Mouse (Mus musculus) kidney, embryonic 16.5 days (tissue): Measurements from ENCODE around the gene Dact3. TPM values are rescaled to one million over a fixed set of nuclear protein-coding genes. Genes with fewer than 3 reads are reported as not detected.

Experiments
- ATAC-seq: fragments of 200-750 bp; cut with Nextera tagmentation; 2 replicates; pipeline ENCODE4 v1.8.0; 2017; ENCODE audit warnings: moderate TSS enrichment; ENCODE audit not compliant: low FRiP score, low TSS enrichment
- H3K27ac ChIP-seq: fragments of 300-500 bp; sonication (generic); 2 replicates; pipeline ENCODE4 v1.5.1; 2014; ENCODE audit warnings: low read length
- H3K27me3 ChIP-seq: fragments of 300-500 bp; sonication (generic); 2 replicates; pipeline ENCODE4 v1.6.1; 2014; ENCODE audit warnings: low read length, control low read depth, mixed read lengths; ENCODE audit not compliant: insufficient read depth
- H3K36me3 ChIP-seq: fragments of 300-500 bp; sonication (generic); 2 replicates; pipeline ENCODE4 v1.6.1; 2014; ENCODE audit warnings: low read length, control low read depth, mixed read lengths; ENCODE audit not compliant: insufficient read depth
- H3K4me1 ChIP-seq: fragments of 300-500 bp; sonication (generic); 2 replicates; pipeline ENCODE4 v1.6.1; 2014; ENCODE audit warnings: low read length, control low read depth, mixed read lengths; ENCODE audit not compliant: insufficient read depth
- H3K4me2 ChIP-seq: fragments of 300-500 bp; sonication (generic); replicated peaks from 2 replicates; pipeline ENCODE4 v1.6.1; 2014; ENCODE audit warnings: low read depth, low read length
- H3K4me3 ChIP-seq: fragments of 300-500 bp; sonication (generic); 2 replicates; pipeline ENCODE4 v1.5.1; 2014; ENCODE audit warnings: mild to moderate bottlenecking, low read length
- H3K9ac ChIP-seq: fragments of 300-500 bp; sonication (generic); replicated peaks from 2 replicates; pipeline ENCODE4 v1.6.1; 2014; ENCODE audit warnings: low read length
- H3K9me3 ChIP-seq: fragments of 300-500 bp; sonication (generic); 2 replicates; pipeline ENCODE4 v1.6.1; 2016; ENCODE audit warnings: low read length, control low read depth
- WGBS: fragments of 180-500 bp; shearing (Covaris S2); extraction: QIAGEN DNeasy Blood & Tissue Kit; methylation state at CpG from one replicate; pipeline ENCODE4 v1.1.7; 2014; 5-methylcytosine and 5-hydroxymethylcytosine counted together
- polyA plus RNA-seq: library from polyadenylated mRNA; unstranded; fragments of >200 nt; fragmentation: Nextera tagmentation; extraction: Ambion mirVana; gene quantifications from 2 replicates; pipeline ENCODE4 v1.2.1, GENCODE M21; 2015

The Dact3 gene
- polyA plus RNA-seq, 1 experiment from 2014 or later, result 2.1 TPM

DNA sequence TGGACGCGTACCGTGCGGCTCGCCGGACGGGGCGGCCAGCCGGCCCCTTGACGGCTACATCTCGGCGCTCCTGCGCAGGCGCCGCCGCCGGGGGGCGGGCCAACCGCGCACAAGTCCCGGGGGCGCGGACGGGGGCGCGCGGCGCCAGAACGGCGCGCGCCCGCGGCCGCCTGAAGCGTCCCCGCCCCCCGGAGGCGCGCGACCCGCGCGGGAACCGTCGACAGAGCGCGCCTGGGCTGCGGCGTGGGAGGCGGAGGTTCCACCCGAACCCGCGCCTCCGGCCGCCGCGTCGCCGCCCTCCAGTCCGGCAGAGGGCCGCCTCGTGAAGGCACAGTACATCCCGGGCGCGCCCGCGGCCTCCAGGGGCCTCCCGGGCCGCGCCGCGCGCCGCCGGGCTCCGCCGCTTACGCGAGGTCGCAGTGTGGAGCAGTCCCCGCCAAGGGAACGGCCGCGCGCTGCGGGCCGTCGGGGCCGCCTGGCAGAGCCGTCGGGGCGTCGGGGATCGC lies 10.2 kb downstream of the Dact3 start:
- H3K27me3 ChIP-seq, result peaks cover 21% of the 10 kb centered on the region
- peaks cover 7% of the 10 kb centered on the region for H3K4me1 ChIP-seq
- H3K9ac ChIP-seq, result 0 out of 2 replicates have a peak overlapping the region, but pooled peaks have one; percentile 16
- peak; percentile 31; the same call in 1 of the 2 replicates for ATAC-seq
- peaks cover 34% of the 10 kb centered on the region for H3K36me3 ChIP-seq
- H3K9me3 ChIP-seq, result peaks cover 19% of the 10 kb centered on the region
- no peak overlapping the region for H3K27ac ChIP-seq
- H3K4me2 ChIP-seq, result peak overlapping the region; percentile 45
- H3K4me3 ChIP-seq, result peak overlapping the region; percentile 39
- WGBS, result 27% methylated on average over 66 of the region's 95 CpGs

DNA sequence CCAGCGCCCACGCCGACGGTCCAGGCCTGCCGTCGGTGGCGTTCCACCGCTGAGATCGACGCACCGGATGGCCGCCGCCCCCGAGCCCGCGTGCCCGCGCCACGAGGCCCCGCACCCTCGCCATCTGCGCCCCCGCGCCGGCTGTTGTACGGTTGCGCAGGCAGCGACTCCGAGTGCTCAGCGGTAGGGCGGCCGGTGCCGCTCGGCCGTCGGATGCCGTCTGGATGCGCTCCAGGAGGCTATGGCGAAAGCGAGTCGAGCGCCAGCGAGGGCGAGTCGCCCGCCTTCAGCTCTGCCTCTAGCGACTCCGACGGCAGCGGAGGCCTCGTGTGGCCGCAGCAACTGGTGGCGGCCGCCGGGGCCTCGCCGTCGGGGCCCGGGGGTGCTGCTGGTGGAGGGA lies 10.8 kb downstream of the Dact3 start:
- H3K27me3 ChIP-seq, result peaks cover 21% of the 10 kb centered on the region
- WGBS, result 49% methylated on average over 58 of the region's 59 CpGs
- peak overlapping the region; percentile 39; the same call in 1 of the 2 replicates for H3K4me3 ChIP-seq
- H3K9me3 ChIP-seq, result peaks cover 19% of the 10 kb centered on the region
- no peak for ATAC-seq
- peak overlapping the region; percentile 45; the same call in 1 of the 2 replicates for H3K4me2 ChIP-seq
- peaks cover 7% of the 10 kb centered on the region for H3K4me1 ChIP-seq
- H3K9ac ChIP-seq, result no peak overlapping the region
- peaks cover 34% of the 10 kb centered on the region for H3K36me3 ChIP-seq
- H3K27ac ChIP-seq, result no peak overlapping the region

DNA sequence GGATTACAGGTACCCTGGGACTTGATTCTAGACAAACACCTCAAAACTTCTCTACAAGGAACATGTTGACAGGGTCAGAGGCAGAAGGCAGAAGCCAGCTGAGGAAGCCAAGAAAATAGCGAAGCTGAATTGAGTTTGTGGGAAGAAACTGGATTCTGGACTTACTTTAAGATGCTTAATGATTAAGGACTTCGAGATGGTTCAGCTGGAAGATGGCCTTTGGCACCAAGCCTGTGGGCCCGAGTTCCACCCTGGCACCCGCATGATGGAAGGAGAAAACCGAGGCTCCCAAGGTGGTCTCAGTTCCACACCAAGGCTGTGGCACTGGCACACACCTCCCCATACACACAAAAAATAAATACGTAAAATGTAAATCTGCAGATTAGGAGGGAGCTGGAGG lies 15.4 kb downstream of the Dact3 start:
- Histone ChIP-seq H3K9me3 (peaks cover 10% of the 10 kb centered on the region), H3K9ac (peak overlapping the region; percentile 53; the same call in 1 of the 2 replicates)
- 26% methylated on average over 6 of the region's 6 CpGs for WGBS

DNA sequence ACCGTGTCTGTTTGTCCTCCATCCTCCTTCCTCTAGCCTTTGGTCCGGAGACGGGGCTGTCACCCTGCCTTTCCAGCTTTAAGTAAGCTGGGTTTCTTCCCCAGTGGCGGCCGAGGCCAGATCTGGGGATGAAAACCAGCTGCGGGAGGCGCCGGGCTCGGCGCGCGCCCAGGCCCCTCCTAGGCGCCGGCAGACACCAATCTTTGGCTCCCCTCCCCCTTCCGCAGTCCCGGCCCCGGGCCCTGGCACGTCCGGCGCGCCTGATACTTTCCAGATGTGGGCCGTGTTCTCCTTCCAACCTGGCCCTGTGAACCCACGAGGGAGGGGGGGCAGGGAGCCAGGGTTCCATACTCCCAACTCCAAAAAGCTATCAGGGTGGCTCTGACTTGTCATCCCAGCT lies 15.8 kb downstream of the Dact3 start:
- Histone ChIP-seq H3K27me3 (peaks cover 20% of the 10 kb centered on the region), H3K9me3 (peaks cover 6% of the 10 kb centered on the region), H3K36me3 (peaks cover 5% of the 10 kb centered on the region), H3K27ac (peak overlapping the region; percentile 93), H3K4me3 (peak overlapping the region; percentile 49), H3K4me2 (peak overlapping the region; percentile 82), H3K4me1 (peaks cover 38% of the 10 kb centered on the region), H3K9ac (peak overlapping the region; percentile 53; the same call in 1 of the 2 replicates)
- WGBS, result 1% methylated on average over 23 of the region's 23 CpGs
- peak; percentile 81 for ATAC-seq

More for the DNA sequence above, 15.4 kb downstream of the Dact3 start:
- Histone ChIP-seq H3K4me1 (peaks cover 37% of the 10 kb centered on the region), H3K36me3 (peaks cover 10% of the 10 kb centered on the region), H3K4me3 (peak overlapping the region; percentile 49; the same call in 1 of the 2 replicates), H3K27ac (peak overlapping the region; percentile 93), H3K4me2 (peak overlapping the region; percentile 82), H3K27me3 (peaks cover 23% of the 10 kb centered on the region)
- ATAC-seq, result no peak

DNA sequence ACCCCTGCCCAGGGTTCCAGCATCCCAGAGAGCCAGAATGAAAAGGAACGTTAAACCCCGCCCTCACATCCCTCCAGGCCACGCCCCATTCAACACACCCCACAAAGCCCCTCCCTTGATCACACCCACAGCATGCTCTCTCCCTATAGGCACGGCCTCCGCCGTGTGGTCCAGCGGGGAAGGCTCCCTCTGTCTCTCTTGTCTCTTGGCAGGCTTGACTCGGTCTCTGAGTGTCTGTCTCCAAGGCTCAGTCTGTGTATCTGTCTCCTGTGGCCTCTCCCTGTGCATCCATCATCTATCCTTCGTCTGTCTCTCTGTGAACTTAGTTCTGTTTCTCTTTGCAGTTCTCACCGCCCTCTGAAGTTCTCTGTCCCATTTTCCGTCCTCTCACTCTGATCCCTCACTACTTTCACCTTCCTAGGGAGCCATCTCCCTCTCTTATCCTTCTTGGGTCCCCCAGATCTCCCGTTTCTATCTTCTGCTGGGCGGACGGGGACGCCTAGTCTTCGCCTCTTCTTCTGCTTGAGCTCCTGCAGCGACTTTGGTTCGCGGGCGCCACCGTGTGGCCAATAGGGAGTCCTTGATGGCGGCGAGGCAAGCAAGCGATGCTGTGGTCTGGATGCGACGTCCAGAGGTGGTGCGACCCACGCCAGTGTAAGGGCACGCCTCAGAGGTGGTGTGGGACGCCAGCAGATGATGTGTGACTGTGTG lies 16.7 kb downstream of the Dact3 start, which contains the start of gene Gng8:
Gene Gng8, plus strand, starts transcription at position 146 of the 711 bp plus-strand sequence.
- H3K4me1 ChIP-seq, result peaks cover 38% of the 10 kb centered on the region
- H3K36me3 ChIP-seq, result no peaks in the 10 kb centered on the region
- H3K4me3 ChIP-seq, result peak within 1 kb of the TSS; percentile 49
- H3K27ac ChIP-seq, result peak within 1 kb of the TSS; percentile 93
- peak within 1 kb of the TSS; percentile 65 for H3K9ac ChIP-seq
- ATAC-seq, result peak; percentile 84
- H3K4me2 ChIP-seq, result peak within 1 kb of the TSS; percentile 82
- no peaks in the 10 kb centered on the region for H3K9me3 ChIP-seq
- under 1% methylated on average over 30 of the region's 30 CpGs for WGBS
- H3K27me3 ChIP-seq, result peaks cover 17% of the 10 kb centered on the region

DNA sequence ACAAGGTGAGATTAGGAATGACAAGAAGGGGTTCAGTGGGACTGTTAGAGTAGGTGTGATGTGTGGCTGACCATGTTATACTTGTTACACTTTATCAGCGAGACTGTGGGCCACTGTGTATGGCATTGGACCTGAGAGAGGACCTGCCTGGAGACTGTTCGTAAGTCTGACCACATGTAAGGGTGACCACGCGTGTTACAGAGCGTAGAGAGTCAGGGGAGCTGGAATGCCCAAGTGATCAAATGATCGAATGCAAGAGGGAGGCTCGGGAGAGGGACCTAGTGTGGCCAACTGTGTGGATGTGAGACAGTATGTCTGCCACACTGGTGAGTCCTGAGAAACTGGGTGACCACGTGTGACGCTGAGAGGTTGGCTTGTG lies 17.2 kb downstream of the Dact3 start:
- Histone ChIP-seq H3K27me3 (peaks cover 17% of the 10 kb centered on the region), H3K27ac (no peak overlapping the region; the same call in 1 of the 2 replicates), H3K4me3 (peak overlapping the region; percentile 49), H3K9ac (peak overlapping the region; percentile 65; the same call in 1 of the 2 replicates), H3K4me2 (peak overlapping the region; percentile 82), H3K36me3 (no peaks in the 10 kb centered on the region), H3K4me1 (peaks cover 38% of the 10 kb centered on the region), H3K9me3 (no peaks in the 10 kb centered on the region)
- no peak for ATAC-seq
- 39% methylated on average over 9 of the region's 9 CpGs for WGBS

DNA sequence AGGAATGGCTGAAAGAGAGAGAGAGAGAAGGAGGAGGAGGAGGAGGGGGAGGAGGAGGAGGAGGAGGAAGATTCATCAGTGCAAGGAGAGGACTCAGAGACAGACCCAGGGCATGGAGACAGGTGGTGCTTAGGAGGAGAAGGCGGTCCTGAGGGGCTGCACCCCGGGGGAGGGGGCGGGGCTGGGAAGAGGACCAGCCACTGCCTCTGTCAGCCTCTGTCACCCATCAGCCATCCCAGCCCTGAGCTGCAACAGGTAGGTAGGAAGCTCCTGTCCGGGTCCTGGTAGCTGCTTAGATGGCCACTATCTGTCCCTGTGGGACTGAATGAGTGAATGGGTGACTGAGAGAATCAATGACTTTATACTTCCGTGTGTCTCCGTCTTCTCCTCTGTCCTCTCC lies 18.5 kb downstream of the Dact3 start:
- Histone ChIP-seq H3K4me1 (peaks cover 38% of the 10 kb centered on the region), H3K4me2 (peak overlapping the region; percentile 59), H3K27me3 (peaks cover 17% of the 10 kb centered on the region), H3K9ac (no peak overlapping the region), H3K4me3 (peak overlapping the region; percentile 11; the same call in 1 of the 2 replicates), H3K36me3 (no peaks in the 10 kb centered on the region), H3K9me3 (no peaks in the 10 kb centered on the region), H3K27ac (no peak overlapping the region)
- ATAC-seq, result no peak
- WGBS, result 8% methylated on average over 6 of the region's 6 CpGs

DNA sequence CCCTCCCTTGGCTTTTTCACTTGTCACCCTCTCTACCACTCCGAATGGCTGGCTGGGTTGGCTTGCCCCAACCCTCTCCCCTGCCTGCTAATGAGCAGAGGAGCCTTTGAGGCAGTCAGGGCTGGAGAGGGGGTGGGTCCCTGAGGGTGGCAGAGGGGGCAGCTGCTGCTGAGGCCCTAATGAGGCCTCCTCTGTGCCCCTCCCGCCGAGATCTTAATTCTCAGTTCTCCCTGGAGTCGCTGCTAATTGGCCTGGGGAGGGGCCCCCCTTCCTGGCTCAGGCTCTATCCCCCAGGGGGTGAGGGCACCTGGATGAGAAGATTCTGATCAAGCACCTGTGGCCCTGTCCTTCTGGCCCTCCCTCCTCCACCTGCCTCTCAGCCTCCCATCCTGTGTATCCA lies 19.2 kb downstream of the Dact3 start:
- Histone ChIP-seq H3K4me3 (peak overlapping the region; percentile 24), H3K9ac (no peak overlapping the region), H3K4me1 (peaks cover 38% of the 10 kb centered on the region), H3K36me3 (no peaks in the 10 kb centered on the region), H3K27ac (no peak overlapping the region), H3K27me3 (peaks cover 17% of the 10 kb centered on the region), H3K4me2 (peak overlapping the region; percentile 59), H3K9me3 (no peaks in the 10 kb centered on the region)
- WGBS, result 8% methylated on average over 4 of the region's 4 CpGs
- no peak for ATAC-seq

DNA sequence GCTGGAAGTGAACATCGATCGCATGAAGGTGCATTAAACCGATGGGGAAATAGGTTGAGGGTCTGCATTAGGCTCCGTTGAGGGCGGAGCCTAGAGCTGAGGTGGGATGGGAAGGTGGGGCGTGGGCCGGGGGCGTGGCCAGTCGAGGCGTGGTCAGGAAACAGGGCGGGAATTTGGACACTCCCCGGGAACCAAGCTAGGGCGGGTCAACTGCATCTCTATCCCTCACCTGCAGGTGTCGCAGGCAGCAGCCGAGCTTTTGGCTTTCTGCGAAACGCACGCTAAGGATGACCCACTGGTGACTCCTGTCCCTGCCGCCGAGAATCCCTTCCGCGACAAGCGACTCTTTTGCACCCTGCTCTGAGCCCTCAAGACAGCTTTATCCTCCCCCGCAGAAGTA lies 19.9 kb downstream of the Dact3 start:
- under 1% methylated on average over 24 of the region's 24 CpGs for WGBS
- peaks cover 38% of the 10 kb centered on the region for H3K4me1 ChIP-seq
- H3K27me3 ChIP-seq, result peaks cover 17% of the 10 kb centered on the region
- H3K9me3 ChIP-seq, result no peaks in the 10 kb centered on the region
- no peaks in the 10 kb centered on the region for H3K36me3 ChIP-seq
- peak; percentile 9; the same call in 1 of the 2 replicates for ATAC-seq
- peak overlapping the region; percentile 59 for H3K4me2 ChIP-seq
- peak overlapping the region; percentile 58 for H3K9ac ChIP-seq
- H3K27ac ChIP-seq, result no peak overlapping the region
- H3K4me3 ChIP-seq, result peak overlapping the region; percentile 24

DNA sequence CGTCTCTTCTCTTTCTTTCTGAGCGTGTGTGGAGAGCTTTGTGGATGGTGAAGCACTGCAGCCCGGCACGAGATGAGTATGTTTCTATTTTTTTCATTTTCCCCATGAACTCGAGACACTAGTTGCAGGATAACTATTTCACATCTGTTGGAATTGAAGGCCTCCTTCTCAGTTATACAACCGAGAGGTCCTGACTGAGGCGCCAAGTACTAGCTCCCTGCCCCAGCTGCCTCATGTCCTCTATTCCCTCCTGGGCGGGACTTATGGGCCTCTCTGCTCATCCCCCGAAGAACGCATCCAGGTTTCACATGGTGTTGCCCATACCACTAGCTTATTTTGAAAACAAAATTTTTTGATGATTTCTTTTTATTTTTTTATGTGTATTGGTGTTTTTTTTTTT lies 20.4 kb downstream of the Dact3 start:
- Histone ChIP-seq H3K4me2 (peak overlapping the region; percentile 59), H3K36me3 (no peaks in the 10 kb centered on the region), H3K4me1 (peaks cover 36% of the 10 kb centered on the region), H3K27ac (no peak overlapping the region), H3K9me3 (no peaks in the 10 kb centered on the region), H3K4me3 (peak overlapping the region; percentile 24), H3K27me3 (peaks cover 17% of the 10 kb centered on the region), H3K9ac (peak overlapping the region; percentile 58)
- ATAC-seq, result no peak
- WGBS, result 24% methylated on average over 10 of the region's 10 CpGs
